21 mouse cellular contexts compared by ENCODE assay signal in the genomic region with DNA sequence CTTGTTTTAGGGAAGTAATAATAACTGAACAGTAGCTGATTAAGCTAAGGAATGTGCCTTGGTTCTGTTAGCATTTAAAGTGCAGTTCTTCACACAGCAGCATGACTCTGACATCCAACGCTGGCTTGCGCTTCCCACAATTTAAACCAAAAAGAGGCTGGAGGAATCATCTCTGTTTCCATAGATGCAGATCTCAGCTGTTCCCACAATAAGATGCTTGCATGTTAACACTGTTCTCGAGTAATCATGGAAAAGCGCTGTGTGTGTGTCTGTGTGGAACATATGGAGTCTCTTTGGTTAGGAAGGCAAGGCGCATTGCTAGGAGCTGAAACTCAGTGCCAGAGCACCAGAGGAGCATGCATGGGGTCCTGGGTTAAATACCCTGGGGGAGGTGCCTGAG. TPM values are rescaled to one million over a fixed set of nuclear protein-coding genes. Genes with fewer than 3 reads are reported as not detected.
DNase-seq lines count a peak whose midpoint lies in the region; ATAC-seq lines count a peak whose summit lies in the region.
"Had no signal": no experiment of that assay in that cellular context is flagged by ENCODE, and none has a peak within 500 bp of the region (broad histone marks: within the 10 kb centered on the region; RNA-seq: fewer than 3 reads in every experiment).

No protein-coding gene starts in this region.

- no peak overlapping the region for H3K27ac ChIP-seq in forebrain, embryonic 14.5 days (ENCODE audit: low read depth, low read length)
- H3K27ac ChIP-seq in forebrain, embryonic 12.5 days: no peak overlapping the region
- H3K27ac ChIP-seq in liver, embryonic 12.5 days: no peak overlapping the region
- H3K27ac ChIP-seq: hindbrain, embryonic 10.5 days; midbrain, embryonic 10.5 days; neural tube, embryonic 12.5 days had no signal

- DNase-seq in forebrain, embryonic 14.5 days (ENCODE audit: low spot score): peak; percentile 47
- peak; percentile 46 to 83 for DNase-seq in left cerebral cortex, postnatal 14 days (ENCODE audit: low spot score in 2 of 2)
- no peak for DNase-seq in left cerebral cortex, adult 11 months (ENCODE audit: low spot score)
- DNase-seq in right cerebral cortex, postnatal 10 days (ENCODE audit: low spot score in 2 of 2): peak; percentile 58 to 77
- DNase-seq in heart, postnatal 25 days (ENCODE audit: low spot score): no peak
- no peak for DNase-seq in spleen, postnatal 10 days (ENCODE audit: low spot score in 2 of 2)
- DNase-seq: cerebellum, adult 18-20 months; gastrocnemius, postnatal 10 days; heart, adult 18-20 months; kidney, adult 8-10 months; kidney, postnatal 25 days; liver; lung, adult 18-20 months; lung, postnatal 36 days had no signal

- H3K9me3 ChIP-seq in forebrain, embryonic 14.5 days (replicated peaks; ENCODE audit: control insufficient read depth, low read length): no peaks in the 10 kb centered on the region
- H3K9me3 ChIP-seq in forebrain, embryonic 12.5 days: no peaks in the 10 kb centered on the region
- no peaks in the 10 kb centered on the region for H3K9me3 ChIP-seq in liver, embryonic 12.5 days (replicated peaks)
- H3K9me3 ChIP-seq: midbrain, embryonic 10.5 days; neural tube, embryonic 12.5 days had no signal

- no peaks in the 10 kb centered on the region for H3K4me1 ChIP-seq in forebrain, embryonic 14.5 days (ENCODE audit: control insufficient read depth, insufficient read depth, low read length)
- peaks cover 5% of the 10 kb centered on the region for H3K4me1 ChIP-seq in forebrain, embryonic 12.5 days
- no peaks in the 10 kb centered on the region for H3K4me1 ChIP-seq in liver, embryonic 12.5 days

- H3K36me3 ChIP-seq in forebrain, embryonic 14.5 days (ENCODE audit: control insufficient read depth, insufficient read depth, low read length): no peaks in the 10 kb centered on the region
- no peaks in the 10 kb centered on the region for H3K36me3 ChIP-seq in forebrain, embryonic 12.5 days (replicated peaks)
- no peaks in the 10 kb centered on the region for H3K36me3 ChIP-seq in liver, embryonic 12.5 days
- H3K36me3 ChIP-seq: G1E; hindbrain, embryonic 10.5 days; midbrain, embryonic 10.5 days; neural tube, embryonic 12.5 days had no signal

- intact Hi-C loops in left cerebral cortex, postnatal 14 days (cut with DNase I): no loop called here
- intact Hi-C loops in heart, postnatal 25 days (cut with DNase I): no loop called here

- no peaks in the 10 kb centered on the region for H3K27me3 ChIP-seq in forebrain, embryonic 14.5 days (replicated peaks; ENCODE audit: control insufficient read depth, insufficient read depth, low read length)
- H3K27me3 ChIP-seq in forebrain, embryonic 12.5 days: no peaks in the 10 kb centered on the region
- H3K27me3 ChIP-seq in liver, embryonic 12.5 days (replicated peaks): no peaks in the 10 kb centered on the region
- H3K27me3 ChIP-seq: neural tube, embryonic 12.5 days had no signal

- no peak for ATAC-seq in forebrain, embryonic 14.5 days
- ATAC-seq in forebrain, embryonic 12.5 days (ENCODE audit: low FRiP score): no peak
- ATAC-seq in liver, embryonic 12.5 days: no peak
- ATAC-seq: CD4-positive, CD25-positive, alpha-beta regulatory T cell, adult 4 months had no signal

- 90% methylated on average over 5 of the region's 5 CpGs for WGBS in forebrain, embryonic 14.5 days
- WGBS in forebrain, embryonic 12.5 days: 90% methylated on average over 5 of the region's 5 CpGs
- WGBS in liver, embryonic 12.5 days (ENCODE audit: insufficient replicate concordance): 76% methylated on average over 5 of the region's 5 CpGs

- no peak overlapping the region for H3K9ac ChIP-seq in forebrain, embryonic 14.5 days (ENCODE audit: low read length)
- no peak overlapping the region for H3K9ac ChIP-seq in forebrain, embryonic 12.5 days
- no peak overlapping the region for H3K9ac ChIP-seq in liver, embryonic 12.5 days
- H3K9ac ChIP-seq: neural tube, embryonic 12.5 days had no signal

- no peak overlapping the region for H3K4me2 ChIP-seq in forebrain, embryonic 14.5 days (ENCODE audit: low read length)
- no peak overlapping the region for H3K4me2 ChIP-seq in forebrain, embryonic 12.5 days
- no peak overlapping the region for H3K4me2 ChIP-seq in liver, embryonic 12.5 days
- H3K4me2 ChIP-seq: neural tube, embryonic 12.5 days had no signal

- H3K4me3 ChIP-seq in forebrain, embryonic 14.5 days (ENCODE audit: low read depth, low read length): no peak overlapping the region
- no peak overlapping the region for H3K4me3 ChIP-seq in forebrain, embryonic 12.5 days (replicated peaks)
- no peak overlapping the region for H3K4me3 ChIP-seq in liver, embryonic 12.5 days
- H3K4me3 ChIP-seq: hindbrain, embryonic 10.5 days; midbrain, embryonic 10.5 days; neural tube, embryonic 12.5 days had no signal

RNA-seq across cellular contexts. Expression of a gene that starts 56.7 kb away (rescaled TPM):
- polyA plus RNA-seq in forebrain, embryonic 14.5 days (2014; fragmentation: Nextera tagmentation; extraction: Ambion mirVana): 4.6 and 5.0 TPM in 2 replicates
- 7.3 and 7.8 TPM in 2 replicates for polyA plus RNA-seq in forebrain, embryonic 12.5 days (2016; fragmentation: Nextera tagmentation; extraction: Ambion mirVana)
- 1 to 10 TPM; 4.1 to 4.4 TPM for total RNA-seq in left cerebral cortex, postnatal 14 days (2021)
- total RNA-seq in heart, postnatal 25 days (2021): 10 to 100 TPM; 84.6 to 89.5 TPM
- 12.3 and 14.6 TPM in 2 replicates for polyA plus RNA-seq in liver, embryonic 12.5 days (2016; fragmentation: Nextera tagmentation; extraction: Ambion mirVana)
- polyA plus RNA-seq: G1E had no signal

Comparison
In these comparisons a context has a peak if more than half of its experiments do, and no peak if none do; other contexts are left out.
1. DNase-seq: peak in forebrain, embryonic 14.5 days (single experiment), left cerebral cortex, postnatal 14 days (2 of 2) and right cerebral cortex, postnatal 10 days (2 of 2); none in left cerebral cortex, adult 11 months (single experiment), heart, postnatal 25 days (single experiment) and spleen, postnatal 10 days (0 of 2).